Mouse (Mus musculus): ENCODE measurements around the gene Dtx2. TPM values are rescaled to one million over a fixed set of nuclear protein-coding genes. Genes with fewer than 3 reads are reported as not detected.
A peak's percentile ranks its signal among the peaks of the same experiment; 100 is the strongest.

Gene Dtx2
- polyA plus RNA-seq, 1 experiment from 2014 or later, result 21.8 TPM

- no peak overlapping the region for H3K9ac ChIP-seq (ENCODE audit: low read depth, low read length)
- H3K27me3 ChIP-seq (ENCODE audit: insufficient read depth, low read length), result no peaks in the 10 kb centered on the region
- no peaks in the 10 kb centered on the region for H3K36me3 ChIP-seq (ENCODE audit: insufficient read depth, low read length)
- no peaks in the 10 kb centered on the region for H3K4me1 ChIP-seq (replicated peaks; ENCODE audit: insufficient read depth, low read length)
- WGBS, result 29% methylated on average over 6 of the region's 6 CpGs
- no peak overlapping the region for H3K4me2 ChIP-seq (ENCODE audit: low read length)
- DNase-seq (ENCODE audit: low spot score), result peak; percentile 87
- no peak overlapping the region for H3K27ac ChIP-seq
- 0 out of 2 replicates have a peak, but pooled peaks have one; percentile 17 for ATAC-seq (replicated peaks; ENCODE audit: low FRiP score, low read depth)
- no peak overlapping the region for H3K4me3 ChIP-seq (replicated peaks; ENCODE audit: low read depth, low read length)
- peak; percentile 90 for TF ChIP-seq CTCF (IDR thresholded peaks at IDR 0.05; ENCODE audit: low read depth)
- no peaks in the 10 kb centered on the region for H3K9me3 ChIP-seq (replicated peaks; ENCODE audit: low read length)
These were observed 12.2 kb upstream of the Dtx2 start for GRCm38 (mm10) chr5:135982398-135982797.

GRCm38 (mm10) chr5:135984546-135985044, 10.0 kb upstream of the Dtx2 start:
- Histone ChIP-seq H3K9me3 (replicated peaks; ENCODE audit: low read length) (no peaks in the 10 kb centered on the region), H3K4me1 (replicated peaks; ENCODE audit: insufficient read depth, low read length) (no peaks in the 10 kb centered on the region), H3K4me3 (replicated peaks; ENCODE audit: low read depth, low read length) (no peak overlapping the region), H3K27ac (no peak overlapping the region), H3K27me3 (ENCODE audit: insufficient read depth, low read length) (no peaks in the 10 kb centered on the region), H3K36me3 (ENCODE audit: insufficient read depth, low read length) (no peaks in the 10 kb centered on the region), H3K4me2 (ENCODE audit: low read length) (no peak overlapping the region), H3K9ac (ENCODE audit: low read depth, low read length) (no peak overlapping the region)
- no peak for TF ChIP-seq CTCF (IDR thresholded peaks at IDR 0.05; ENCODE audit: low read depth)
- no peak for ATAC-seq (replicated peaks; ENCODE audit: low FRiP score, low read depth)
- WGBS, result 64% methylated on average over 6 of the region's 6 CpGs
- no peak for DNase-seq (ENCODE audit: low spot score)

GRCm38 (mm10) chr5:135987248-135987647, 7.4 kb upstream of the Dtx2 start:
- no peak overlapping the region for H3K27ac ChIP-seq
- no peak; the same call in 1 of the 2 replicates for ATAC-seq (replicated peaks; ENCODE audit: low FRiP score, low read depth)
- H3K4me1 ChIP-seq (replicated peaks; ENCODE audit: insufficient read depth, low read length), result no peaks in the 10 kb centered on the region
- H3K4me3 ChIP-seq (replicated peaks; ENCODE audit: low read depth, low read length), result no peak overlapping the region
- no peaks in the 10 kb centered on the region for H3K9me3 ChIP-seq (replicated peaks; ENCODE audit: low read length)
- TF ChIP-seq CTCF (IDR thresholded peaks at IDR 0.05; ENCODE audit: low read depth), result peak; percentile 63
- H3K9ac ChIP-seq (ENCODE audit: low read depth, low read length), result no peak overlapping the region
- H3K36me3 ChIP-seq (ENCODE audit: insufficient read depth, low read length), result no peaks in the 10 kb centered on the region
- DNase-seq (ENCODE audit: low spot score), result peak; percentile 80
- no peak overlapping the region for H3K4me2 ChIP-seq (ENCODE audit: low read length)
- 45% methylated on average over 11 of the region's 11 CpGs for WGBS
- no peaks in the 10 kb centered on the region for H3K27me3 ChIP-seq (ENCODE audit: insufficient read depth, low read length)

GRCm38 (mm10) chr5:135990601-135991000, 4.0 kb upstream of the Dtx2 start:
- Histone ChIP-seq H3K9ac (ENCODE audit: low read depth, low read length) (no peak overlapping the region), H3K27me3 (ENCODE audit: insufficient read depth, low read length) (no peaks in the 10 kb centered on the region), H3K36me3 (ENCODE audit: insufficient read depth, low read length) (no peaks in the 10 kb centered on the region), H3K4me1 (replicated peaks; ENCODE audit: insufficient read depth, low read length) (no peaks in the 10 kb centered on the region), H3K4me3 (replicated peaks; ENCODE audit: low read depth, low read length) (no peak overlapping the region), H3K27ac (no peak overlapping the region), H3K9me3 (replicated peaks; ENCODE audit: low read length) (no peaks in the 10 kb centered on the region), H3K4me2 (ENCODE audit: low read length) (no peak overlapping the region)
- TF ChIP-seq CTCF (IDR thresholded peaks at IDR 0.05; ENCODE audit: low read depth), result no peak
- no peak for DNase-seq (ENCODE audit: low spot score)
- ATAC-seq (replicated peaks; ENCODE audit: low FRiP score, low read depth), result no peak
- WGBS, result 74% methylated on average over 5 of the region's 5 CpGs

GRCm38 (mm10) chr5:135993381-135993965, 1.1 kb upstream of the Dtx2 start:
- peak; percentile 35 for DNase-seq (ENCODE audit: low spot score)
- ATAC-seq (replicated peaks; ENCODE audit: low FRiP score, low read depth), result no peak
- Histone ChIP-seq H3K36me3 (ENCODE audit: insufficient read depth, low read length) (peaks cover 14% of the 10 kb centered on the region), H3K4me1 (replicated peaks; ENCODE audit: insufficient read depth, low read length) (no peaks in the 10 kb centered on the region), H3K4me2 (ENCODE audit: low read length) (no peak overlapping the region), H3K4me3 (replicated peaks; ENCODE audit: low read depth, low read length) (no peak overlapping the region), H3K27me3 (ENCODE audit: insufficient read depth, low read length) (no peaks in the 10 kb centered on the region), H3K9ac (ENCODE audit: low read depth, low read length) (no peak overlapping the region), H3K27ac (no peak overlapping the region), H3K9me3 (replicated peaks; ENCODE audit: low read length) (no peaks in the 10 kb centered on the region)
- no peak for TF ChIP-seq CTCF (IDR thresholded peaks at IDR 0.05; ENCODE audit: low read depth)
- whole genome bisulfite sequencing, result 30% methylated on average over 5 of the region's 5 CpGs

- H3K9ac ChIP-seq (ENCODE audit: low read depth, low read length), result no peak overlapping the region
- no peak for ATAC-seq (replicated peaks; ENCODE audit: low FRiP score, low read depth)
- H3K4me1 ChIP-seq (replicated peaks; ENCODE audit: insufficient read depth, low read length), result no peaks in the 10 kb centered on the region
- H3K4me2 ChIP-seq (ENCODE audit: low read length), result no peak overlapping the region
- DNase-seq (ENCODE audit: low spot score), result no peak
- peaks cover 21% of the 10 kb centered on the region for H3K36me3 ChIP-seq (ENCODE audit: insufficient read depth, low read length)
- no peak overlapping the region for H3K27ac ChIP-seq
- peak overlapping the region; percentile 75; the same call in 1 of the 2 replicates for H3K4me3 ChIP-seq (replicated peaks; ENCODE audit: low read depth, low read length)
- 66% methylated on average over 8 of the region's 8 CpGs for WGBS
- no peaks in the 10 kb centered on the region for H3K27me3 ChIP-seq (ENCODE audit: insufficient read depth, low read length)
- TF ChIP-seq CTCF (IDR thresholded peaks at IDR 0.05; ENCODE audit: low read depth), result no peak
- H3K9me3 ChIP-seq (replicated peaks; ENCODE audit: low read length), result no peaks in the 10 kb centered on the region
These were observed 270 bp upstream of the Dtx2 start for GRCm38 (mm10) chr5:135994335-135994724.

All from kidney, postnatal 0 days (tissue).